Comparison of ENCODE assay signal across 24 mouse cellular contexts in the genomic region with DNA sequence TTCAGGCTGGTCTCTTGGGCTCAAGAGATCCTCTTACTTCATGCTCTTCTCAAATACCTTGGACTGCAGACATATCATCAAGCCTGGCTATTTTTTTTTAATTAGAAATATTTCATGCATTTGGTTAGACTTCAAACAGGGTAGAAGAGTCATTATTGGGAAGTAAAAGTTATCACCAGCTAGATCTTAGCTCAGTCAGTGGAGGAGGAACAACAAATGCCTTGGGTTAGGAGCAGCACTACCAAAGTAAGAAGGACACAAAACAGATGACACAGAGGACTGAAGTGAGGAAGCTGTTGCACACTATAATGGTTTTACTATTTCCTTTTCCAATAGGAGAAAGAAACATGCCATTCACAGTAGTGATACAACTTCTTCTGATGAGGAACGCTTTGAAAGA.
"Had no signal": no experiment of that assay in that cellular context is flagged by ENCODE, and none has a peak within 500 bp of the region (broad histone marks: within the 10 kb centered on the region; RNA-seq: fewer than 3 reads in every experiment).

No protein-coding gene starts in this region.

- DNase-seq: cerebellum, adult 9-11 months; cerebellum, postnatal 10 days; cerebellum, postnatal 14 days; cerebellum, postnatal 25 days; cerebellum, postnatal 36 days; embryo, embryonic 11 days; forebrain, postnatal 0 days; gastrocnemius, adult 2 months; gastrocnemius, postnatal 10 days; gastrocnemius, postnatal 14 days; gastrocnemius, postnatal 25 days; gastrocnemius, postnatal 36 days; heart, adult 11 months; heart, adult 18-20 months; heart, adult 2 months had no signal

- H3K9me3 ChIP-seq: embryonic facial prominence, embryonic 10.5 days; embryonic facial prominence, embryonic 12.5 days; embryonic facial prominence, embryonic 13.5 days; embryonic facial prominence, embryonic 15.5 days; forebrain, embryonic 10.5 days; forebrain, embryonic 12.5 days; forebrain, embryonic 13.5 days; forebrain, embryonic 15.5 days had no signal

- H3K4me3 ChIP-seq: embryonic facial prominence, embryonic 10.5 days; embryonic facial prominence, embryonic 12.5 days; embryonic facial prominence, embryonic 13.5 days; embryonic facial prominence, embryonic 15.5 days; erythroblast, embryonic 14.5 days; forebrain, embryonic 10.5 days; forebrain, embryonic 12.5 days; forebrain, embryonic 13.5 days; forebrain, embryonic 15.5 days; gastrocnemius, adult 2 months; heart, adult 2 months had no signal

- H3K4me1 ChIP-seq: embryonic facial prominence, embryonic 10.5 days; embryonic facial prominence, embryonic 12.5 days; embryonic facial prominence, embryonic 13.5 days; embryonic facial prominence, embryonic 15.5 days; forebrain, embryonic 10.5 days; forebrain, embryonic 12.5 days; forebrain, embryonic 13.5 days; forebrain, embryonic 15.5 days had no signal

- H3K9ac ChIP-seq: embryonic facial prominence, embryonic 12.5 days; embryonic facial prominence, embryonic 13.5 days; embryonic facial prominence, embryonic 15.5 days; forebrain, embryonic 12.5 days; forebrain, embryonic 13.5 days; forebrain, embryonic 15.5 days; forebrain, postnatal 0 days had no signal

- H3K27ac ChIP-seq: embryonic facial prominence, embryonic 10.5 days; embryonic facial prominence, embryonic 12.5 days; embryonic facial prominence, embryonic 13.5 days; embryonic facial prominence, embryonic 15.5 days; forebrain, embryonic 10.5 days; forebrain, embryonic 12.5 days; forebrain, embryonic 13.5 days; forebrain, embryonic 15.5 days; gastrocnemius, adult 2 months; heart, adult 2 months had no signal

- H3K27me3 ChIP-seq: embryonic facial prominence, embryonic 12.5 days; embryonic facial prominence, embryonic 13.5 days; embryonic facial prominence, embryonic 15.5 days; forebrain, embryonic 12.5 days; forebrain, embryonic 13.5 days; forebrain, embryonic 15.5 days had no signal
